Mouse (Mus musculus): ENCODE data around the gene C130050O18Rik.

DNA sequence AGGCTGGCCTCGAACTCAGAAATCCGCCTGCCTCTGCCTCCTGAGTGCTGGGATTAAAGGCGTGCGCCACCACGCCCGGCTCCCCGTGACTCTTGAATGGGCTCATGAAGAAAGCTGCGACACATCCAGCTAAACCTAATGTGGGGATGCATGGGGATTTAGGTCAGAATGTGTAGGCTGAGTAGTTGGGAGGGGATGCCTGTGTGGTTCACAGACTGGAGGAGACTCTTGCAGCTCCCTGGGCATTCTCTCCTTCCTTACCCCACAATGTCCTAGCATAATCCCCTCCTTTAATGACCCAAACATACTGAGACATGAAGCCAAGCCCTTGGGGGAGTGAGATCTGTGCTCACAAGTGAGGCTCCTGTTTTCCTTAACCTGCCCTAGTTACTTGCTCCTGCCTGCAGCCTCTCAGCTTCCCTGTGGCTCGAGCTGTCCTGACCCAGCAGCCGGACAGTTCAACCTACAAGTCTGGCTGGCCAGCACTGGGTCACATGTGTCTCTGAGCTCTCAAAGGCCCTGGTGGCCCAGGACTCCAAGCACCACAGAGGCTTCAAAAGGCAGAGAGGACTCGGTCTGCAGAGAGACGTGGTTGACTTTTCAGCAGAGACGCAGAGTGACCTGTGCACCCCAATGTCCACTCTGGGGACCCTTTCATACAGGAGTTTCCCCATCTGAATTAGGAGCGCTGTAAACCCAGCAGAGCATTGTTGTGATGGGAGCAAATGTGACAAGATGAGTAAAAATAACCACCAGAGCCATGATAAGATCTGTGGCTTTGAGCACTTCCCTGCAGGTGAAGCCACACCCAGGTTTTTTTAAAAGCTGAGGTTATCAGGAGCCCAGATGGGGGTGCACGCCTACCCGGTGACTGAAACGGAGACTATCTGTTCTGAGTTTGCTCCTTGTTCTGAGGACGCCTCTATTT is 23.2 kb upstream of the C130050O18Rik start:
- peak; percentile 70 for TF ChIP-seq TAL1 (conservative IDR thresholded peaks at IDR 0.05; ENCODE audit: low read depth, low read length)
- TF ChIP-seq CTCF (IDR thresholded peaks at IDR 0.05; ENCODE audit: low read depth, low read length): no peak
- no peak for TF ChIP-seq GATA1 (IDR thresholded peaks at IDR 0.05; ENCODE audit: borderline replicate concordance, low read length)
- peak; percentile 85; the same call in 1 of the 2 replicates for TF ChIP-seq GATA2 (IDR thresholded peaks at IDR 0.05; ENCODE audit: borderline replicate concordance, low read depth, low read length)

Data from G1E (cell line).